Mouse (Mus musculus) spleen, adult 2 months (tissue): ENCODE measurements around the gene Ncapd3.

Experiments used
- CTCF ChIP-seq: fragments of 200-500 bp; IDR thresholded peaks from 2 replicates; pipeline ENCODE4 v1.5.1; 2011; ENCODE audit warnings: mild to moderate bottlenecking, inconsistent platforms; ENCODE audit not compliant: insufficient read depth, insufficient read length, insufficient replicate concordance; ENCODE audit errors: extremely low read depth
- POLR2A ChIP-seq: fragments of 200-500 bp; IDR thresholded peaks from 2 replicates; pipeline ENCODE4 v1.6.1; 2011; ENCODE audit warnings: low read depth, low read length, inconsistent platforms

- no peak for TF ChIP-seq POLR2A
- TF ChIP-seq CTCF: no peak
Observed at GRCm38 (mm10) chr9:27087402-27087801, 57.4 kb downstream of the Ncapd3 start.
